Mouse (Mus musculus): Measurements from ENCODE around the gene Rsf1. TPM values are rescaled to one million over a fixed set of nuclear protein-coding genes. Genes with fewer than 3 reads are reported as not detected.

Rsf1 gene
- polyA plus RNA-seq, 1 experiment from 2014 or later = 9.5 TPM

- H3K9me3 ChIP-seq (ENCODE audit: control insufficient read depth) = no peaks in the 10 kb centered on the region
- no peak for TF ChIP-seq CTCF (IDR thresholded peaks at IDR 0.05; ENCODE audit: low read depth)
- H3K36me3 ChIP-seq (ENCODE audit: control insufficient read depth, insufficient read depth) = 0 out of 2 replicates have a peak, but pooled peaks cover 7% of the 10 kb centered on the region
- 61% methylated on average over 1 of the region's 1 CpGs for WGBS
- no peak overlapping the region for H3K4me2 ChIP-seq (replicated peaks; ENCODE audit: low read depth)
- no peak for ATAC-seq
- no peaks in the 10 kb centered on the region for H3K27me3 ChIP-seq (replicated peaks; ENCODE audit: control insufficient read depth, insufficient read depth, low read length)
- no peaks in the 10 kb centered on the region for H3K4me1 ChIP-seq (replicated peaks; ENCODE audit: control insufficient read depth, insufficient read depth, low read length)
- H3K9ac ChIP-seq (ENCODE audit: low read depth, low read length) = no peak overlapping the region
- H3K4me3 ChIP-seq (ENCODE audit: low read depth, low read length) = no peak overlapping the region
- H3K27ac ChIP-seq (ENCODE audit: low read depth, low read length) = no peak overlapping the region
Observed at GRCm38 (mm10) chr7:97622676-97623075, 43.0 kb downstream of the Rsf1 start.

- H3K4me1 ChIP-seq (replicated peaks; ENCODE audit: control insufficient read depth, insufficient read depth, low read length) = no peaks in the 10 kb centered on the region
- no peak overlapping the region for H3K27ac ChIP-seq (ENCODE audit: low read depth, low read length)
- H3K4me3 ChIP-seq (ENCODE audit: low read depth, low read length) = no peak overlapping the region
- no peak overlapping the region for H3K9ac ChIP-seq (ENCODE audit: low read depth, low read length)
- H3K4me2 ChIP-seq (replicated peaks; ENCODE audit: low read depth) = no peak overlapping the region
- ATAC-seq = no peak
- H3K9me3 ChIP-seq (ENCODE audit: control insufficient read depth) = no peaks in the 10 kb centered on the region
- no peak for TF ChIP-seq CTCF (IDR thresholded peaks at IDR 0.05; ENCODE audit: low read depth)
- H3K27me3 ChIP-seq (replicated peaks; ENCODE audit: control insufficient read depth, insufficient read depth, low read length) = no peaks in the 10 kb centered on the region
- H3K36me3 ChIP-seq (ENCODE audit: control insufficient read depth, insufficient read depth) = no peaks in the 10 kb centered on the region
Observed at GRCm38 (mm10) chr7:97623402-97623801, 43.7 kb downstream of the Rsf1 start.

- H3K4me3 ChIP-seq (ENCODE audit: low read depth, low read length) = no peak overlapping the region
- no peak overlapping the region for H3K27ac ChIP-seq (ENCODE audit: low read depth, low read length)
- no peak overlapping the region for H3K4me2 ChIP-seq (replicated peaks; ENCODE audit: low read depth)
- H3K4me1 ChIP-seq (replicated peaks; ENCODE audit: control insufficient read depth, insufficient read depth, low read length) = no peaks in the 10 kb centered on the region
- H3K9me3 ChIP-seq (ENCODE audit: control insufficient read depth) = no peaks in the 10 kb centered on the region
- no peaks in the 10 kb centered on the region for H3K36me3 ChIP-seq (ENCODE audit: control insufficient read depth, insufficient read depth)
- TF ChIP-seq CTCF (IDR thresholded peaks at IDR 0.05; ENCODE audit: low read depth) = no peak
- WGBS = 38% methylated on average over 2 of the region's 2 CpGs
- no peak for ATAC-seq
- no peaks in the 10 kb centered on the region for H3K27me3 ChIP-seq (replicated peaks; ENCODE audit: control insufficient read depth, insufficient read depth, low read length)
- H3K9ac ChIP-seq (ENCODE audit: low read depth, low read length) = no peak overlapping the region
Observed at GRCm38 (mm10) chr7:97629351-97629750, 49.7 kb downstream of the Rsf1 start.

- H3K4me1 ChIP-seq (replicated peaks; ENCODE audit: control insufficient read depth, insufficient read depth, low read length) = no peaks in the 10 kb centered on the region
- 82% methylated on average over 2 of the region's 2 CpGs for WGBS
- no peak overlapping the region for H3K9ac ChIP-seq (ENCODE audit: low read depth, low read length)
- no peak for ATAC-seq
- no peaks in the 10 kb centered on the region for H3K9me3 ChIP-seq (ENCODE audit: control insufficient read depth)
- no peak overlapping the region for H3K4me3 ChIP-seq (ENCODE audit: low read depth, low read length)
- H3K27ac ChIP-seq (ENCODE audit: low read depth, low read length) = no peak overlapping the region
- TF ChIP-seq CTCF (IDR thresholded peaks at IDR 0.05; ENCODE audit: low read depth) = no peak
- no peaks in the 10 kb centered on the region for H3K27me3 ChIP-seq (replicated peaks; ENCODE audit: control insufficient read depth, insufficient read depth, low read length)
- no peaks in the 10 kb centered on the region for H3K36me3 ChIP-seq (ENCODE audit: control insufficient read depth, insufficient read depth)
- no peak overlapping the region for H3K4me2 ChIP-seq (replicated peaks; ENCODE audit: low read depth)
Observed at GRCm38 (mm10) chr7:97631290-97631689, 51.6 kb downstream of the Rsf1 start.

- no peak for TF ChIP-seq CTCF (IDR thresholded peaks at IDR 0.05; ENCODE audit: low read depth)
Observed at GRCm38 (mm10) chr7:97632897-97633296, 53.2 kb downstream of the Rsf1 start.

GRCm38 (mm10) chr7:97645060-97645459 is 65.4 kb downstream of the Rsf1 start:
- Histone ChIP-seq H3K27ac (ENCODE audit: low read depth, low read length) (no peak overlapping the region), H3K36me3 (ENCODE audit: control insufficient read depth, insufficient read depth) (no peaks in the 10 kb centered on the region; the same call in 1 of the 2 replicates), H3K9me3 (ENCODE audit: control insufficient read depth) (no peaks in the 10 kb centered on the region), H3K4me3 (ENCODE audit: low read depth, low read length) (no peak overlapping the region), H3K9ac (ENCODE audit: low read depth, low read length) (no peak overlapping the region), H3K4me2 (replicated peaks; ENCODE audit: low read depth) (no peak overlapping the region), H3K4me1 (replicated peaks; ENCODE audit: control insufficient read depth, insufficient read depth, low read length) (no peaks in the 10 kb centered on the region), H3K27me3 (replicated peaks; ENCODE audit: control insufficient read depth, insufficient read depth, low read length) (no peaks in the 10 kb centered on the region)
- ATAC-seq = no peak
- 75% methylated on average over 3 of the region's 3 CpGs for WGBS
- no peak for TF ChIP-seq CTCF (IDR thresholded peaks at IDR 0.05; ENCODE audit: low read depth)

More at GRCm38 (mm10) chr7:97632897-97633296, 53.2 kb downstream of the Rsf1 start:
- Histone ChIP-seq H3K4me1 (replicated peaks; ENCODE audit: control insufficient read depth, insufficient read depth, low read length) (peaks cover 3% of the 10 kb centered on the region; the same call in 1 of the 2 replicates), H3K9ac (ENCODE audit: low read depth, low read length) (no peak overlapping the region), H3K27me3 (replicated peaks; ENCODE audit: control insufficient read depth, insufficient read depth, low read length) (no peaks in the 10 kb centered on the region), H3K4me3 (ENCODE audit: low read depth, low read length) (no peak overlapping the region), H3K36me3 (ENCODE audit: control insufficient read depth, insufficient read depth) (no peaks in the 10 kb centered on the region), H3K9me3 (ENCODE audit: control insufficient read depth) (no peaks in the 10 kb centered on the region), H3K4me2 (replicated peaks; ENCODE audit: low read depth) (no peak overlapping the region), H3K27ac (ENCODE audit: low read depth, low read length) (no peak overlapping the region)
- WGBS = 79% methylated on average over 1 of the region's 1 CpGs
- no peak for ATAC-seq

GRCm38 (mm10) chr7:97647656-97648055 is 68.0 kb downstream of the Rsf1 start:
- H3K9ac ChIP-seq (ENCODE audit: low read depth, low read length) = no peak overlapping the region
- H3K4me2 ChIP-seq (replicated peaks; ENCODE audit: low read depth) = no peak overlapping the region
- H3K36me3 ChIP-seq (ENCODE audit: control insufficient read depth, insufficient read depth) = no peaks in the 10 kb centered on the region; the same call in 1 of the 2 replicates
- TF ChIP-seq CTCF (IDR thresholded peaks at IDR 0.05; ENCODE audit: low read depth) = no peak
- H3K4me1 ChIP-seq (replicated peaks; ENCODE audit: control insufficient read depth, insufficient read depth, low read length) = no peaks in the 10 kb centered on the region
- no peaks in the 10 kb centered on the region for H3K9me3 ChIP-seq (ENCODE audit: control insufficient read depth)
- H3K27ac ChIP-seq (ENCODE audit: low read depth, low read length) = no peak overlapping the region
- H3K4me3 ChIP-seq (ENCODE audit: low read depth, low read length) = no peak overlapping the region
- ATAC-seq = no peak
- 88% methylated on average over 5 of the region's 5 CpGs for WGBS
- no peaks in the 10 kb centered on the region for H3K27me3 ChIP-seq (replicated peaks; ENCODE audit: control insufficient read depth, insufficient read depth, low read length)
